Mouse (Mus musculus) small intestine, adult 2 months (tissue): ENCODE measurements at regions not wholly inside any gene's neighbourhood (a gene's known extent, or its start where the extent isn't known, plus 50 kb on each side); places are given as distances from the start of the nearest gene placed in this dataset.

Experiments used
- H3K27ac ChIP-seq: fragments of 200-500 bp; 2 replicates; pipeline ENCODE4 v1.5.1; 2012; ENCODE audit warnings: low read depth, low read length, control low read depth, inconsistent platforms; ENCODE audit not compliant: insufficient read depth
- H3K27me3 ChIP-seq: fragments of 200-500 bp; 2 replicates; pipeline ENCODE4 v1.6.1; 2012; ENCODE audit warnings: mild to moderate bottlenecking, moderate library complexity, low read length, inconsistent platforms; ENCODE audit not compliant: control insufficient read depth, insufficient read depth
- H3K36me3 ChIP-seq: fragments of 200-500 bp; 2 replicates; pipeline ENCODE4 v1.6.1; 2012; ENCODE audit warnings: mild to moderate bottlenecking, low read length, control low read depth, inconsistent platforms; ENCODE audit not compliant: control insufficient read depth, insufficient read depth
- H3K4me1 ChIP-seq: fragments of 200-500 bp; 2 replicates; pipeline ENCODE4 v1.6.1; 2012; ENCODE audit warnings: low read length, inconsistent platforms, mixed read lengths; ENCODE audit not compliant: control insufficient read depth, insufficient read depth, insufficient read length
- H3K4me3 ChIP-seq: fragments of 200-500 bp; 2 replicates; pipeline ENCODE4 v1.5.1; 2012; ENCODE audit warnings: low read depth, mild to moderate bottlenecking, control low read depth, inconsistent platforms, low read length, moderate library complexity
- CTCF ChIP-seq: fragments of 200-500 bp; IDR thresholded peaks from 2 replicates; pipeline ENCODE4 v1.5.1; 2012; ENCODE audit warnings: low read depth, mild to moderate bottlenecking, control low read depth, inconsistent platforms, low read length, moderate library complexity, mixed read lengths; ENCODE audit not compliant: insufficient replicate concordance, insufficient read length; ENCODE audit errors: extremely low read depth
- POLR2A ChIP-seq: fragments of 200-500 bp; IDR thresholded peaks from 2 replicates; pipeline ENCODE4 v1.6.1; 2012; ENCODE audit warnings: low read depth, mild to moderate bottlenecking, control low read depth, inconsistent platforms, low read length, moderate library complexity
- WGBS: fragments of 180-500 bp; shearing (Covaris S2); methylation state at CpG from one replicate; pipeline ENCODE4 v1.1.7; 2018; 5-methylcytosine and 5-hydroxymethylcytosine counted together

DNA sequence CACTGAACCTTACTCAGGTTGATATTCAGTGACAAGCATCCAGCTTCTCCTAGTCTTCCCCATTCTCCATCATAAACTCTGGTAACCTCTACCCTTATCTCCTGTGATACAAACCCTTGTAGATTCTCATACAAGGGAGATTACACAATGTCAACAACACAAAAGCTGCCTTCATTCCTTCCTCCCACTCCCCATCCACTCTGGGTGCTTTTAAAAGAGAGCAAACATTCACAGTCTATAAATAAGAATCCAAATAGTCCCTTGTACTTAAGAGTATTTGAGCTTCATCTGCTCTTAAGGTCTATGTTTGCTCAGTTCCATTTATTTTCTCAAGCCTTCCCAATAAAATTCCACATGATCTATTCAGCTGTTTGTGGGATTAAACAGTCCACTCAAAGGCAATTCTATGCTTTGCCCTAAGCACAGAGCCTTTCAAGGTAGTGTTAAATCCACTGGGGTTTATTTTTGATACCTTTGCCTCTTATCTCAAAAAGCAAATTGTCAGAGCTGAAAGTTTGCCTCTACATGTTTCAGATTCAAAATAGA, 270.2 kb upstream of the Rarb start:
- H3K4me3 ChIP-seq: no peak overlapping the region
- TF ChIP-seq CTCF: no peak
- TF ChIP-seq POLR2A: no peak
- H3K27me3 ChIP-seq: no peaks in the 10 kb centered on the region
- H3K27ac ChIP-seq: no peak overlapping the region
- no peaks in the 10 kb centered on the region for H3K36me3 ChIP-seq
- H3K4me1 ChIP-seq: no peaks in the 10 kb centered on the region

DNA sequence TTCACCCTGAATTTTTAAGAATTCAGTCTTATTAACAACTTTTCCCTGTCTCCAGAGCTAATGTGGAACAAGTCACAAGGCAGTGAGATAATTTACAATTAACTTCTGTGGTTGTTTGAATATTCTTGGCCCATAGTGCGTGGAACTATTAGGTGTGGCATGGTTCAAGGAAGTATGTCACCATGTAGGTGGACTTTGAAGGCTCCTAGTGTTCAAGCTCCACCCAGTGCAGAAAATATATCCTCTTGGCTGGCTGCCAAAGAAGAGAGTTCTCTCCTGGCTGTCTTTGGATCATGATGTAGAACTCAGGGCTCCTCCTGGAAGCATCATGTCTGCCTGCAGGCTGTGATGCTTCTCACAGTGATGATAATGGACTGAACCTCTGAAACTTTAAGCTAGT, 268.9 kb upstream of the Rarb start:
- TF ChIP-seq POLR2A (no peak), CTCF (no peak)
- Histone ChIP-seq H3K27ac (no peak overlapping the region), H3K4me3 (no peak overlapping the region), H3K27me3 (no peaks in the 10 kb centered on the region), H3K36me3 (no peaks in the 10 kb centered on the region), H3K4me1 (no peaks in the 10 kb centered on the region)
- WGBS: 27% methylated on average over 1 of the region's 1 CpGs

DNA sequence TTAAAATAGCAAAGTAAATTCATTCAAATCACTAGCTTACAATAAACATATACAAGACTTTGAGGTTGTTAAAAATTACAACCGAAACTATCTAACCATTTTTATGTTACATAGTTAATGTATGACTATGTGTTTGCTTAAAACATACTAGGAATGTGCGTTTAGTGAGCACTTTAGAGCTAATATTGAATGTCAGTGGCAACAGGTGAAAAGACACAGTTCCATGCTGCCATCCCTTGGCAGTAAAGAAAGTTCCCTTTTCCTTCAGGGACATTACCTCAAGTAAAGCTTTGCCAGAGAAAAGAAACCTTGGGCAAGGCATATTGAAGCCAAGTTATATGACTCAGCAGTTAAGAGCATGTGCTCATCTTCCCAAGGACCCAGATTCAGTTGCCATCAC, 265.0 kb upstream of the Rarb start:
- Histone ChIP-seq H3K27ac (no peak overlapping the region), H3K4me1 (no peaks in the 10 kb centered on the region), H3K36me3 (no peaks in the 10 kb centered on the region), H3K27me3 (no peaks in the 10 kb centered on the region), H3K4me3 (no peak overlapping the region)
- TF ChIP-seq POLR2A (no peak), CTCF (no peak)
- WGBS: 14% methylated on average over 2 of the region's 2 CpGs

DNA sequence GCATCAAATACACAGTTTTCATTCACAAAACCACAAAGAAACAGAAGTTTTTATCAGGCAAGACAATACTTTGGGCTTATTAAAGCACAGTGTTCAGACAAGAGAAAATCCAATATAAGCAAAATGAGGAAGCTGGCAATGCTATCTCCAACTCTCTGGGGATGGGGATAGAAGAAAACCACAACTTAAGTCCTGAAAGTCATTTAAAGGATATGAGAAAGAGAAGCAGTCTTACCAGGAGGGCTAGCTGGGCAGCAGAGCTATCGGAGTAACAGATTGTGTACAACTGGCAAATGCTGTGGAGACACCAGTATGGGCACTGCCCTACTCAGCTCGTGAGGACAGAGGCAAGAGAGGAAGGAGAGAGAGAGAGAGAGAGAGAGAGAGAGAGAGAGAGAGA, 262.9 kb upstream of the Rarb start:
- TF ChIP-seq POLR2A (no peak), CTCF (no peak)

DNA sequence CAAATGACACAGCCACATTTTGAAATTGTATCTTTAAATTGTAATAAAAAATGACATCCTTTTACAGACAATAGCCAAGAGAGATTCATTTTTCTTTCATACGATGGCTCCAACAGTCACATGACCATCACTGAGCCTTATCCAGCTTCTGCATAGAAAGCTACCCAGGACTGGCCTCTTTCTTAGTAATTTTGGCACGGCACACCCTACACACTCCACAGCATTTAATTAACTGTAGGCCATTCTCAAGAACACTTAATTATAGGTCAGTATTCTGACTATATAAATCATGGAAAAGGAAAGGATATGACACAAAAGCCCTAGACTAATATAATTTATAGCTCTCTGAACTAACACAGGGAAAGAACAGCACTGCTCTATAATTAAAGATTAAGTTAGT, 260.6 kb upstream of the Rarb start:
- Histone ChIP-seq H3K4me1 (no peaks in the 10 kb centered on the region), H3K27me3 (no peaks in the 10 kb centered on the region), H3K36me3 (no peaks in the 10 kb centered on the region), H3K4me3 (no peak overlapping the region), H3K27ac (no peak overlapping the region)
- TF ChIP-seq POLR2A (no peak), CTCF (no peak)
- 63% methylated on average over 2 of the region's 2 CpGs for WGBS

More for the DNA sequence above, 262.9 kb upstream of the Rarb start:
- 48% methylated on average over 2 of the region's 2 CpGs for WGBS
- Histone ChIP-seq H3K36me3 (no peaks in the 10 kb centered on the region), H3K4me3 (no peak overlapping the region), H3K27ac (no peak overlapping the region), H3K27me3 (no peaks in the 10 kb centered on the region), H3K4me1 (no peaks in the 10 kb centered on the region)

DNA sequence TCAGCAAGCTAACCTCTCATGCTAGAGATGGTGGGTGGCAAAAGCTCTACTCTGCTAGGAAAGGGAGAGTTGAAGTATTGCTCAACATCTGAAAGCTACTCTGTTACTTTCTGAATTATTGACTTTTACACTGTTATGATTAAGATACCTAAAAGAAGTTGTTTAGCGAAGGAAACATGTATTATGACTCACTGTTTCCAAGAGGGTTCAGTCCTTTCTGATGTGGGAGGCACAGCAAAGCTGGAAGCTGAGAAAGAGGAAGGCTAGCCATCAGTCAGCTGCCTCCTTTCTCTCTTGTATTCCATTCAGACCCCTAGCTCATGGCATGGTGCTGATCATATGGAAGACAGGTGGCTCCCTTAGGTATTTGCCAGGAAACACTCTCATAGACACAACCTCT, 242.4 kb upstream of the Rarb start:
- 35% methylated on average over 1 of the region's 1 CpGs for WGBS
- Histone ChIP-seq H3K4me3 (no peak overlapping the region), H3K27me3 (no peaks in the 10 kb centered on the region), H3K36me3 (no peaks in the 10 kb centered on the region), H3K4me1 (no peaks in the 10 kb centered on the region), H3K27ac (no peak overlapping the region)
- TF ChIP-seq CTCF: no peak
- no peak for TF ChIP-seq POLR2A

DNA sequence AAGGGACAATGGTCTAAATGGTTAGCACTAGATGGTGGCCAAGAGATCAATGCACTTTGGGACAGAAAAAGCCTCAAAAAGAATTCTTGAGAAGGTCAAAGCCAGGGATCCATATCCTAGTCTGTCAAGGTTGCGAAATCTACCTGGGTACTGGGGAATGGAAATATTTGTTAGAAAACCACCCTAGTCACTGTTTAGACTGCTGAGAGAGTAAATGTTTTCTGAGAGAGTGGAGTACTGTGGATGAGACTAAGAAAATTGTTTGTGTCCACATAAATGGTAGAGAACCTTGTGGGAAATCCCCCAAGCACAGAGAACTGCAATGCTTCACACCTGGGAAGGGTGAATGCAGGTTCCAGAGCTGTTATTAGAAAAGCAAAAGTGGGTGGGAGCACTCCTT, 239.5 kb upstream of the Rarb start:
- Histone ChIP-seq H3K27me3 (no peaks in the 10 kb centered on the region), H3K36me3 (no peaks in the 10 kb centered on the region), H3K4me3 (no peak overlapping the region), H3K4me1 (no peaks in the 10 kb centered on the region), H3K27ac (no peak overlapping the region)
- 93% methylated on average over 1 of the region's 1 CpGs for WGBS
- TF ChIP-seq POLR2A (no peak), CTCF (no peak)

DNA sequence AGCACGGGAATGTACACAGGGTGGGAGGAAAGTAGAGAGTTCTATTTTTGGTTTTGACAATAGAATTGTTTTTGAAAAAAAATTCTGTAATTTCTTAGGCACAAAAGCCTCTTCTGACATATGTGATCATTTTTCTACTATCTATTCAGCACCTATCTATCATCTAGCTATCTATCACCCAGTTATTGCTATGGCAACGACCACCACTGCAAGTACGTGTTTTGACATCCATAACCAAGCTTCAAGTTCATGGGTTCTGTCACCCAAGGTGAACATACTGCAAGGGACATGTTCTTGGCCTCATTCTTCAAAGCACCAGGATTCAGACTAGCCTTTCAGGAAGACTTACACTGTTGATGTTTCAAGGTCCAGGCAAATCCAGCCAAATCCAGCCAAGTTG, 238.4 kb upstream of the Rarb start:
- Histone ChIP-seq H3K4me1 (no peaks in the 10 kb centered on the region), H3K27ac (no peak overlapping the region), H3K27me3 (no peaks in the 10 kb centered on the region), H3K36me3 (no peaks in the 10 kb centered on the region), H3K4me3 (no peak overlapping the region)
- TF ChIP-seq POLR2A: no peak
- TF ChIP-seq CTCF: no peak
- 85% methylated on average over 3 of the region's 3 CpGs for WGBS
